Mouse (Mus musculus) c-Kit-positive CD71-positive TER-119-negative erythroid progenitor cells, embryonic 14.5 days (primary cell): ENCODE results near the gene Bcl6.
A peak's percentile ranks its signal among the peaks of the same experiment; 100 is the strongest.

ENCODE experiments used
- DNase-seq: peaks from one replicate; pipeline ENCODE4 v3.0.0-alpha.2; 2013; ENCODE audit warnings: low read depth

Gene Bcl6

GRCm38 (mm10) chr16:23990161-23990970 is 1.7 kb upstream of the Bcl6 start:
- DNase-seq: no peak

GRCm38 (mm10) chr16:23989209-23990160 is 833 bp upstream of the Bcl6 start:
- no peak for DNase-seq

- no peak for DNase-seq
Measured at GRCm38 (mm10) chr16:23988157-23988465, 541 bp downstream of the Bcl6 start.

- DNase-seq: no peak
Measured at GRCm38 (mm10) chr16:23987341-23988156, 1.1 kb downstream of the Bcl6 start.

- no peak for DNase-seq
Measured at GRCm38 (mm10) chr16:23986871-23987270, 1.8 kb downstream of the Bcl6 start.

GRCm38 (mm10) chr16:23986176-23986575 is 2.5 kb downstream of the Bcl6 start:
- DNase-seq: no peak

GRCm38 (mm10) chr16:23985467-23985861 is 3.2 kb downstream of the Bcl6 start:
- DNase-seq: no peak

- no peak for DNase-seq
Measured at GRCm38 (mm10) chr16:23984760-23985466, 3.7 kb downstream of the Bcl6 start.

- DNase-seq: peak; percentile 53
Measured at GRCm38 (mm10) chr16:23984183-23984582, 4.5 kb downstream of the Bcl6 start.

GRCm38 (mm10) chr16:23982891-23983588 is 5.6 kb downstream of the Bcl6 start:
- DNase-seq: no peak

- DNase-seq: no peak
Measured at GRCm38 (mm10) chr16:23981925-23982851, 6.5 kb downstream of the Bcl6 start.

- no peak for DNase-seq
Measured at GRCm38 (mm10) chr16:23980991-23981720, 7.5 kb downstream of the Bcl6 start.

GRCm38 (mm10) chr16:23980201-23980870 is 8.3 kb downstream of the Bcl6 start:
- DNase-seq: no peak

GRCm38 (mm10) chr16:23979446-23979845 is 9.2 kb downstream of the Bcl6 start:
- DNase-seq: no peak

- no peak for DNase-seq
Measured at GRCm38 (mm10) chr16:23978495-23978894, 10.2 kb downstream of the Bcl6 start.

GRCm38 (mm10) chr16:23977732-23978131 is 10.9 kb downstream of the Bcl6 start:
- DNase-seq: no peak

GRCm38 (mm10) chr16:23976196-23976595 is 12.5 kb downstream of the Bcl6 start:
- DNase-seq: no peak

GRCm38 (mm10) chr16:23973635-23974367 is 14.9 kb downstream of the Bcl6 start:
- DNase-seq: no peak
